Mouse (Mus musculus) brain, adult 2 months (tissue): ENCODE results near the gene Slc2a4.
"Not testable (repeated sequence)": the region's sequence is repeated elsewhere in the genome, so short reads cannot be mapped to it uniquely, and the experiment has no call there.

Experiments
- DNase-seq: peaks from one replicate; pipeline ENCODE4 v3.0.0; 2011; ENCODE audit warnings: low read depth, low spot score

Slc2a4 gene

GRCm38 (mm10) chr11:69939731-69940130, 8.3 kb downstream of the Slc2a4 start:
- DNase-seq, result no peak

- no peak for DNase-seq
Observed at GRCm38 (mm10) chr11:69939181-69939580, 8.8 kb downstream of the Slc2a4 start.

- DNase-seq, result no peak
Observed at GRCm38 (mm10) chr11:69938401-69938979, 9.5 kb downstream of the Slc2a4 start.

- DNase-seq, result no peak
Observed at GRCm38 (mm10) chr11:69937834-69938233, 10.2 kb downstream of the Slc2a4 start.

- no peak for DNase-seq
Observed at GRCm38 (mm10) chr11:69937385-69937784, 10.6 kb downstream of the Slc2a4 start.

GRCm38 (mm10) chr11:69936714-69937347, 11.2 kb downstream of the Slc2a4 start:
- no peak for DNase-seq

- no peak for DNase-seq
Observed at GRCm38 (mm10) chr11:69936156-69936555, 11.8 kb downstream of the Slc2a4 start.

- peak; percentile 96 for DNase-seq
Observed at GRCm38 (mm10) chr11:69935137-69935879, 12.7 kb downstream of the Slc2a4 start, which contains the start of gene Ybx2. Gene Ybx2, plus strand, starts transcription at chr11:69935796.

- DNase-seq, result no peak
Observed at GRCm38 (mm10) chr11:69934681-69935080, 13.3 kb downstream of the Slc2a4 start.

GRCm38 (mm10) chr11:69934169-69934568, 13.8 kb downstream of the Slc2a4 start:
- peak; percentile 88 for DNase-seq

GRCm38 (mm10) chr11:69933066-69933465, 14.9 kb downstream of the Slc2a4 start:
- DNase-seq, result no peak

- DNase-seq, result no peak
Observed at GRCm38 (mm10) chr11:69932254-69932653, 15.7 kb downstream of the Slc2a4 start.

GRCm38 (mm10) chr11:69931769-69932168, 16.2 kb downstream of the Slc2a4 start:
- no peak for DNase-seq

- DNase-seq, result no peak
Observed at GRCm38 (mm10) chr11:69930967-69931537, 16.9 kb downstream of the Slc2a4 start.

GRCm38 (mm10) chr11:69930176-69930575, 17.8 kb downstream of the Slc2a4 start:
- DNase-seq, result not testable (repeated sequence)

GRCm38 (mm10) chr11:69929712-69930111, 18.3 kb downstream of the Slc2a4 start:
- DNase-seq, result no peak

GRCm38 (mm10) chr11:69927501-69927900, 20.5 kb downstream of the Slc2a4 start:
- DNase-seq, result no peak

- no peak for DNase-seq
Observed at GRCm38 (mm10) chr11:69922796-69923195, 25.2 kb downstream of the Slc2a4 start.

- peak; percentile 29 for DNase-seq
Observed at GRCm38 (mm10) chr11:69922012-69922756, 25.8 kb downstream of the Slc2a4 start.

GRCm38 (mm10) chr11:69921114-69922011, 26.6 kb downstream of the Slc2a4 start, which contains the start of gene Eif5a:
Gene Eif5a, minus strand, starts transcription at chr11:69921958.
- DNase-seq, result peak; percentile 100
